8 mouse cellular contexts compared by ENCODE assay signal in genomic region chr5:33721541-33722265, GRCm38 (mm10). TPM values are rescaled to one million over a fixed set of nuclear protein-coding genes. Genes with fewer than 3 reads are reported as not detected.
DNase-seq lines count a peak whose midpoint lies in the region; ATAC-seq lines count a peak whose summit lies in the region.

Fgfr3 (plus strand) TSS chr5:33721674.

- H3K9ac ChIP-seq in intestine, embryonic 16.5 days (ENCODE audit: low read depth, low read length): peak within 1 kb of the TSS; percentile 85
- H3K9ac ChIP-seq in limb, embryonic 12.5 days (replicated peaks): peak within 1 kb of the TSS; percentile 87
- peak within 1 kb of the TSS; percentile 50 for H3K9ac ChIP-seq in midbrain, embryonic 15.5 days

- no peak for ATAC-seq in erythroblast, adult 5-6 weeks (replicated peaks; ENCODE audit: low FRiP score, poor library complexity, severe bottlenecking)
- ATAC-seq in intestine, embryonic 16.5 days: peak; percentile 79
- peak; percentile 53; the same call in 1 of the 2 replicates for ATAC-seq in limb, embryonic 12.5 days (ENCODE audit: insufficient number of reproducible peaks, insufficient read depth, low FRiP score, low TSS enrichment, low read depth)
- ATAC-seq in midbrain, embryonic 15.5 days (replicated peaks): peak; percentile 65

- H3K4me1 ChIP-seq in erythroblast, embryonic 14.5 days (ENCODE audit: control insufficient read depth): peaks cover 31% of the 10 kb centered on the region
- H3K4me1 ChIP-seq in brown adipose tissue, adult 24 weeks (ENCODE audit: control insufficient read depth, insufficient read depth, insufficient read length, low read length): peaks cover 4% of the 10 kb centered on the region; the same call in 1 of the 2 replicates
- H3K4me1 ChIP-seq in intestine, embryonic 16.5 days (ENCODE audit: control insufficient read depth, insufficient read depth, low read length): peaks cover 37% of the 10 kb centered on the region
- peaks cover 38% of the 10 kb centered on the region for H3K4me1 ChIP-seq in limb, embryonic 12.5 days (replicated peaks)
- peaks cover 34% of the 10 kb centered on the region for H3K4me1 ChIP-seq in midbrain, embryonic 15.5 days

- no peaks in the 10 kb centered on the region for H3K36me3 ChIP-seq in erythroblast, embryonic 14.5 days (ENCODE audit: control insufficient read depth)
- no peaks in the 10 kb centered on the region for H3K36me3 ChIP-seq in intestine, embryonic 16.5 days (ENCODE audit: control insufficient read depth, insufficient read depth, low read length)
- H3K36me3 ChIP-seq in limb, embryonic 12.5 days: peaks cover 5% of the 10 kb centered on the region; the same call in 1 of the 2 replicates
- H3K36me3 ChIP-seq in midbrain, embryonic 15.5 days (replicated peaks): no peaks in the 10 kb centered on the region

- peak; percentile 98 for DNase-seq in heart, adult 11 months
- peak; percentile 70 for DNase-seq in testis, postnatal 14 days (ENCODE audit: low spot score)

- 1% methylated on average over 72 of the region's 73 CpGs for WGBS in intestine, embryonic 16.5 days
- WGBS in limb, embryonic 12.5 days: under 1% methylated on average over 72 of the region's 73 CpGs
- under 1% methylated on average over 72 of the region's 73 CpGs for WGBS in midbrain, embryonic 15.5 days

- H3K27ac ChIP-seq in brown adipose tissue, adult 24 weeks (replicated peaks; ENCODE audit: low read depth, low read length): no peak within 1 kb of the TSS
- peak within 1 kb of the TSS; percentile 89 for H3K27ac ChIP-seq in intestine, embryonic 16.5 days (ENCODE audit: low read length)
- peak within 1 kb of the TSS; percentile 81 for H3K27ac ChIP-seq in limb, embryonic 12.5 days
- H3K27ac ChIP-seq in midbrain, embryonic 15.5 days: 0 out of 2 replicates have a peak within 1 kb of the TSS, but pooled peaks have one; percentile 51

- peak within 1 kb of the TSS; percentile 58 for H3K4me3 ChIP-seq in erythroblast, embryonic 14.5 days (replicated peaks)
- peak within 1 kb of the TSS; percentile 60 for H3K4me3 ChIP-seq in brown adipose tissue, adult 24 weeks (ENCODE audit: insufficient read depth, low read depth, low read length)
- peak within 1 kb of the TSS; percentile 61 for H3K4me3 ChIP-seq in intestine, embryonic 16.5 days (ENCODE audit: low read length)
- H3K4me3 ChIP-seq in limb, embryonic 12.5 days (replicated peaks): peak within 1 kb of the TSS; percentile 75
- H3K4me3 ChIP-seq in midbrain, embryonic 15.5 days: peak within 1 kb of the TSS; percentile 51

- H3K4me2 ChIP-seq in intestine, embryonic 16.5 days (ENCODE audit: low read depth, low read length): peak within 1 kb of the TSS; percentile 99
- peak within 1 kb of the TSS; percentile 96 for H3K4me2 ChIP-seq in limb, embryonic 12.5 days
- peak within 1 kb of the TSS; percentile 91 for H3K4me2 ChIP-seq in midbrain, embryonic 15.5 days

- peaks cover 81% of the 10 kb centered on the region for H3K27me3 ChIP-seq in erythroblast, embryonic 14.5 days (ENCODE audit: control insufficient read depth)
- H3K27me3 ChIP-seq in intestine, embryonic 16.5 days (replicated peaks; ENCODE audit: control insufficient read depth, insufficient read depth, low read length): 0 out of 2 replicates have a peak, but pooled peaks cover 5% of the 10 kb centered on the region
- H3K27me3 ChIP-seq in limb, embryonic 12.5 days: peaks cover 69% of the 10 kb centered on the region
- H3K27me3 ChIP-seq in midbrain, embryonic 15.5 days (replicated peaks): peaks cover 45% of the 10 kb centered on the region

- peaks cover 6% of the 10 kb centered on the region; the same call in 1 of the 2 replicates for H3K9me3 ChIP-seq in erythroblast, embryonic 14.5 days (ENCODE audit: control insufficient read depth, low read length)
- no peaks in the 10 kb centered on the region for H3K9me3 ChIP-seq in intestine, embryonic 16.5 days (ENCODE audit: control insufficient read depth, low read length)
- H3K9me3 ChIP-seq in limb, embryonic 12.5 days: no peaks in the 10 kb centered on the region
- no peaks in the 10 kb centered on the region for H3K9me3 ChIP-seq in midbrain, embryonic 15.5 days

RNA-seq across cellular contexts. Expression of gene Fgfr3, which starts in this region (rescaled TPM):
- polyA plus RNA-seq in erythroblast, embryonic 14.5 days (2012): 0.03 TPM in 1 of 2 replicates, not detected in the other
- not detected in 2 replicates for total RNA-seq in erythroblast, adult 5-6 weeks (2015; ENCODE audit: low replicate concordance)
- not detected in 2 replicates for total RNA-seq in erythroblast, adult 5-6 weeks (2017; ENCODE audit: low replicate concordance)
- polyA plus RNA-seq in brown adipose tissue, adult 24 weeks (2012; ENCODE audit: insufficient read depth, insufficient read length, missing spikeins): 1.0 and 3.5 TPM in 2 replicates
- polyA plus RNA-seq in intestine, embryonic 16.5 days (2015; fragmentation: Nextera tagmentation; extraction: Ambion mirVana): 9.0 and 9.8 TPM in 2 replicates
- polyA plus RNA-seq in limb, embryonic 12.5 days (2016; fragmentation: Nextera tagmentation; extraction: Ambion mirVana): 24.5 and 28.0 TPM in 2 replicates
- polyA plus RNA-seq in midbrain, embryonic 15.5 days (2015; fragmentation: Nextera tagmentation; extraction: Ambion mirVana): 20.9 and 21.4 TPM in 2 replicates
